Mouse (Mus musculus) urinary bladder, postnatal 25 days (tissue): ENCODE data around the gene Elane.

Experiments used
- DNase-seq: peaks from one replicate; pipeline ENCODE4 v3.0.0; 2022; ENCODE audit warnings: low spot score

The Elane gene

GRCm38 (mm10) chr10:79914948-79915596 is 29.0 kb downstream of the Elane start:
- no peak for DNase-seq

GRCm38 (mm10) chr10:79916081-79916480 is 30.0 kb downstream of the Elane start:
- no peak for DNase-seq

- DNase-seq, result peak; percentile 92
Measured at GRCm38 (mm10) chr10:79916808-79917531, 30.9 kb downstream of the Elane start, which contains the start of gene Kiss1r. Gene Kiss1r, plus strand, starts transcription at chr10:79916971.

GRCm38 (mm10) chr10:79917532-79918100 is 31.6 kb downstream of the Elane start:
- DNase-seq, result no peak

- DNase-seq, result no peak
Measured at GRCm38 (mm10) chr10:79918231-79919078, 32.4 kb downstream of the Elane start.

- DNase-seq, result no peak
Measured at GRCm38 (mm10) chr10:79919251-79919849, 33.3 kb downstream of the Elane start.

GRCm38 (mm10) chr10:79920056-79920890 is 34.2 kb downstream of the Elane start:
- DNase-seq, result no peak

- DNase-seq, result no peak
Measured at GRCm38 (mm10) chr10:79920958-79921535, 35.0 kb downstream of the Elane start, which contains the start of gene R3hdm4. Gene R3hdm4, minus strand, starts transcription at chr10:79921208.

GRCm38 (mm10) chr10:79921572-79921971 is 35.5 kb downstream of the Elane start:
- no peak for DNase-seq

- peak; percentile 94 for DNase-seq
Measured at GRCm38 (mm10) chr10:79924998-79925784, 39.1 kb downstream of the Elane start.

GRCm38 (mm10) chr10:79925785-79926490 is 39.9 kb downstream of the Elane start:
- DNase-seq, result no peak

GRCm38 (mm10) chr10:79926491-79927323 is 40.7 kb downstream of the Elane start, which contains the start of gene Arid3a:
Gene Arid3a, plus strand, starts transcription at chr10:79927043.
- peak; percentile 88 for DNase-seq

GRCm38 (mm10) chr10:79927324-79928029 is 41.4 kb downstream of the Elane start:
- DNase-seq, result no peak

- no peak for DNase-seq
Measured at GRCm38 (mm10) chr10:79928030-79928694, 42.1 kb downstream of the Elane start.

- DNase-seq, result no peak
Measured at GRCm38 (mm10) chr10:79928907-79929701, 43.1 kb downstream of the Elane start.
